Mouse (Mus musculus) ES-E14 (cell line): ENCODE results near the gene Plekhf1.

ENCODE experiments used
- CHD2 ChIP-seq: IDR thresholded peaks from 2 replicates; pipeline ENCODE4 v1.6.1; 2014; ENCODE audit warnings: mild to moderate bottlenecking, low read depth, low read length, inconsistent platforms
- HCFC1 ChIP-seq: IDR thresholded peaks from 2 replicates; pipeline ENCODE4 v1.6.1; 2012; ENCODE audit warnings: low read length, inconsistent platforms, borderline replicate concordance; ENCODE audit not compliant: insufficient read depth
- MAFK ChIP-seq: IDR thresholded peaks from 2 replicates; pipeline ENCODE4 v1.6.1; 2014; ENCODE audit warnings: mild to moderate bottlenecking, low read depth, low read length, inconsistent platforms; ENCODE audit not compliant: insufficient read depth
- ZC3H11A ChIP-seq: IDR thresholded peaks from 2 replicates; pipeline ENCODE4 v1.6.1; 2012; ENCODE audit warnings: low read depth, mild to moderate bottlenecking, inconsistent platforms, low read length, borderline replicate concordance
- ZNF384 ChIP-seq: IDR thresholded peaks from 2 replicates; pipeline ENCODE4 v1.6.1; 2012; ENCODE audit warnings: low read depth, low read length, inconsistent platforms

- no peak for TF ChIP-seq HCFC1
- no peak for TF ChIP-seq CHD2
- TF ChIP-seq ZC3H11A = no peak
- TF ChIP-seq MAFK = no peak
- no peak for TF ChIP-seq ZNF384
Measured at GRCm38 (mm10) chr7:38215697-38216096, 12.1 kb downstream of the Plekhf1 start.
